Comparison of ENCODE assay signal across 26 mouse cellular contexts in genomic region chr17:64016606-64017005, GRCm38 (mm10).
"Had no signal": no experiment of that assay in that cellular context is flagged by ENCODE, and none has a peak within 500 bp of the region (broad histone marks: within the 10 kb centered on the region; RNA-seq: fewer than 3 reads in every experiment).

No protein-coding gene starts in this region.

- H3K4me1 ChIP-seq: embryonic facial prominence, embryonic 12.5 days; forebrain, embryonic 12.5 days had no signal

- DNase-seq: cerebellum, adult 8-10 months; cerebellum, adult 9-10 months; cerebellum, adult 9-11 months; cerebellum, postnatal 10 days; cerebellum, postnatal 14 days; cerebellum, postnatal 25 days; embryo, embryonic 11 days; forebrain, postnatal 0 days; gastrocnemius, adult 2 months; gastrocnemius, postnatal 10 days; gastrocnemius, postnatal 14 days; gastrocnemius, postnatal 25 days; gastrocnemius, postnatal 36 days; heart, adult 11 months; heart, adult 18-20 months; heart, adult 2 months had no signal

- H3K27me3 ChIP-seq: embryonic facial prominence, embryonic 12.5 days; embryonic facial prominence, embryonic 13.5 days; embryonic facial prominence, embryonic 15.5 days; forebrain, embryonic 12.5 days; forebrain, embryonic 13.5 days; forebrain, embryonic 15.5 days had no signal

- H3K27ac ChIP-seq: embryonic facial prominence, embryonic 10.5 days; embryonic facial prominence, embryonic 12.5 days; embryonic facial prominence, embryonic 13.5 days; embryonic facial prominence, embryonic 15.5 days; forebrain, embryonic 10.5 days; forebrain, embryonic 12.5 days; forebrain, embryonic 13.5 days; forebrain, embryonic 15.5 days; gastrocnemius, adult 2 months; heart, adult 2 months; heart, embryonic 10.5 days had no signal

- H3K36me3 ChIP-seq: embryonic facial prominence, embryonic 10.5 days; embryonic facial prominence, embryonic 12.5 days; embryonic facial prominence, embryonic 13.5 days; forebrain, embryonic 10.5 days; forebrain, embryonic 12.5 days; forebrain, embryonic 15.5 days; heart, embryonic 10.5 days had no signal

- H3K4me3 ChIP-seq: embryonic facial prominence, embryonic 10.5 days; embryonic facial prominence, embryonic 12.5 days; embryonic facial prominence, embryonic 13.5 days; embryonic facial prominence, embryonic 15.5 days; erythroblast, embryonic 14.5 days; forebrain, embryonic 10.5 days; forebrain, embryonic 12.5 days; forebrain, embryonic 13.5 days; forebrain, embryonic 15.5 days; gastrocnemius, adult 2 months; heart, adult 2 months; heart, embryonic 10.5 days had no signal

- H3K9me3 ChIP-seq: embryonic facial prominence, embryonic 10.5 days; embryonic facial prominence, embryonic 12.5 days; embryonic facial prominence, embryonic 13.5 days; embryonic facial prominence, embryonic 15.5 days; forebrain, embryonic 10.5 days; forebrain, embryonic 12.5 days; forebrain, embryonic 13.5 days; forebrain, embryonic 15.5 days; heart, embryonic 10.5 days had no signal
